Mouse (Mus musculus): ENCODE results near the gene Gm45711.
"Not testable (repeated sequence)": the region's sequence is repeated elsewhere in the genome, so short reads cannot be mapped to it uniquely, and the experiment has no call there.

Gene Gm45711

DNA sequence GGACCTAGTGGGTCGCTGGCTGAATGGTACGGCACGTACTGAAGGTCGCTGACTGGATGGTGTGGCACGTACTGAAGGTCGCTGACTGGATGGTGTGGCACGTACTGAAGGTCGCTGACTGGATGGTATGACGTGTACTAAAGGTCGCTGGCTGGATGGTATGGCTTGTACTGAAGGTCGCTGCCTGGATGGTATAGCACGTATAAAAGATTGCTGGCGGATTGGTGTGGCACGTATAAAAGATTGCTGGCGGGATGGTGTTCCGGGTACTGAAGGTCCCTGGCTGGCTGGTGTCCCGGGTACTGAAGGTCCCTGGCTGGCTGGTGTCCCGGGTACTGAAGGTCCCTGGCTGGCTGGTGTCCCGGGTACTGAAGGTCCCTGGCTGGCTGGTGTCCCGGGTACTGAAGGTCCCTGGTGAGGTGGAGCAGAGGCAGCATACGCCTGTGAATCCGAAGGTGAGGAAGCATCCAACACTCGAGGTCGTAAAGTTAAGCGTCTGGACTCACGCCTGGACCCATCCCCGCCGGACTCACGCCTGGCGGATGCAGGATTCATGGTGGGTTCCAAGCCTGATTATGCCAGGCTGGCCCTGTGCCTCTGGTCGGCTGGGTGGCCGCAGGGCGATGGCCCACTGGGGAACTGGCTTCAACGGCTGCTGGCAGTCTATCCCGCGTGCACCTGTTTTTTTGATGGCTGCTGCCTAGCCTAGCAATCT, at the start of gene Gm45711, which contains the start of gene Cmtm1:
TSS of gene Gm45711 (minus strand) at position 641 of the 715 bp plus-strand sequence.
TSS of gene Cmtm1 (minus strand) at position 705 of the 715 bp plus-strand sequence.
- not testable (repeated sequence) for DNase-seq (ENCODE audit: low spot score)

GRCm38 (mm10) chr8:104358637-104359036, 48.8 kb upstream of the Gm45711 start:
- peak; percentile 58 for DNase-seq (ENCODE audit: low spot score)

DNA sequence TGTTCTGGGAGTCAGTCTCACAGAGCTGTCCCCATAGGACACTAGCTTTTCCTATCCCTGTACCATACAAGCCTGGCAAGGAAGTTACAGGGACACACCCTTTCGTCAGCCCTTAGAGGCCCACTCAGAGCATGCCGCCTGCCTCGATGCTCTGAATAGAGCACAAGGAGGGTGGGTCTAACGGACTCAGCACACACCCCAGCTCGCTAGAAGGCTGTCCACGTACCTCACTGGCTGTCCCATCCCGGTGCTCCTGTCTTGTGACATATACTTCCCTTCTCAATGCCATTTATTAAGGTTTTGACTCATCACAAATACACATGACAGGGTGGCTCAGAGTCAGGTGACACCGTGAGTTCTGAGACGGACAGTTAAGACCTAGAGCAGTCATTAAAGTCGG, 44.6 kb upstream of the Gm45711 start:
- no peak for DNase-seq (ENCODE audit: low spot score)

DNA sequence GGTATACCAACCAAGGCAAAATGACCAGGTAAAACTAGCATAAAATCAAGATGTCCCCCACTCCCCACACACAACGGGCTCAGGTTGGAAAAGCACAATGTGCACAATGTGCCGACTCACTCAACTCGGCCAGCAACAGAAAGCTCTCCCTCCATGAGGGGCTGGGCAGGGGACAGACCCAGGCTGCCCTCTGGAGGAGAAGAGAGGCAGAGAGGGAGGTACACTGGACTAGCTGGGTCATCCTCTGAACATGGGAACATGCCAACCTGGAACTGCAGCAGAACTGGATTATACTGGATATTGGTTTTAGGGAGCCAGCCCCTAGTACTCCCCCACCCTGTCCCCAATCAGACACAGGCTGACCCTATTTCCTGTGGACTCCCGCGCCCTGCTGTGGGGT, 43.3 kb upstream of the Gm45711 start:
- DNase-seq (ENCODE audit: low spot score): no peak

GRCm38 (mm10) chr8:104350047-104350446, 40.2 kb upstream of the Gm45711 start:
- DNase-seq (ENCODE audit: low spot score): no peak

GRCm38 (mm10) chr8:104348971-104349370, 39.1 kb upstream of the Gm45711 start:
- DNase-seq (ENCODE audit: low spot score): no peak

DNA sequence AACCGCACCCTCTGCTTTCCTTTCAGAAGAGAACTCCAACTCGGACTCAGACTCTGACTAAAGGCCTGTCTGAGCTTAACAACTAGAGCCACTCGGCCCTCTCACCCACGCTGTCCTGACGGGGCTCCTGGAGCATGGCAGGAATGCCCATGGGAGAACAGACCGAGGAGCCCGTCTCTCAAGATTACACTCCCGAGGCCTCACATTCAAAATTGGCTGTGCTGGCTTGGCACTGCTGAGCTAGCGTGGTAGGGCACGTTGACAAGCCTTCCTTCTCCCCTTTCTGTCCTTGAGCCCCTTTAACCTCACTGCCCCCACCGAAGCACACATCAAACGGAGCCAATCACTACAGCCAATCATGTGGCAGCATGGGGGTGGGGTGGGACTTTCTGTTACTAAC, 36.8 kb upstream of the Gm45711 start:
- no peak for DNase-seq (ENCODE audit: low spot score)

GRCm38 (mm10) chr8:104344622-104345021, 34.7 kb upstream of the Gm45711 start:
- DNase-seq (ENCODE audit: low spot score): no peak

- peak; percentile 95 for DNase-seq (ENCODE audit: low spot score)
Measured at GRCm38 (mm10) chr8:104343957-104344356, 34.1 kb upstream of the Gm45711 start.

- DNase-seq (ENCODE audit: low spot score): no peak
Measured at GRCm38 (mm10) chr8:104342426-104342825, 32.5 kb upstream of the Gm45711 start.

DNA sequence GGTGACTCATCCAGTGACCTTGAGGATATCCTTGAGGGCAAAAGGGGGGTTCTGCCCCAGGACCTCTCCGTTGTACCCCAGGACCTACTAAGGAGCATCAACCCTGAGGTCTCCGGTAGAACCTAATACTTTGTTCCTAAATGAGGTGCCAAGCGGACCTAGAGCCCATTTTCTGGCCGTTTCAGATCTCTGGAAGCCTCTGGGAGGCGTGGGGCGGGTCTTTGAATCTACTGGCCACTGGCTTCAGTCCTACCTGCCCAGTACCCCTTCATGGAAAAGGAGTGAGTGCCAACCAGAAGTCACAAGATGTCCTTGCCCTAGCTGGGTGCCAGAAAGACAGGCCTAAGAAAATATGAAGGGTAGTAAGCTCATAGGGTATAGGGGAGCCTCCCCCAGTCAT, 31.8 kb upstream of the Gm45711 start:
- DNase-seq (ENCODE audit: low spot score): no peak

DNA sequence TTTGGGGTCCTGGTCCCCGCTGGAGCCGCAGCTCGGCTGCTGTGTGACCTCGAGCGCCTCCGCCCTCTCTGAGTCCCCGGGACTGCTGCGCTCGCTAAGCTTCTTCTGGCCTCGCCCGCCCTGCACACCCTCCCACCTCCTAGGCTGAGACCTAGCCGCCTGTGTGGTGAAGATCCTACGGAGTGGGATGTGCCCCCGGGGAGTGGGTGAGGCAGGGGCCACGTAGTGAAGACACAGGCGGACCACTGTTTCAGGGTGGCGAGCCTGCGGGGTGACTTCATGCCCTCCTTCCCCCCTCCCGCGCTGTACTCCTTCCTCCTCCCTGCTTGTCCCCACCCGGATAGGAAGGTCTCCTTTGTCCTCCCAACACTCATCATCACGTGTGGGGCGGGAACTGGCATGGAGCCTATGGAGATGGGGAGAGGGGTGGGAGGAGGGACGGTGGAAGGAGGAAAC, 31.3 kb upstream of the Gm45711 start:
- peak; percentile 71 for DNase-seq (ENCODE audit: low spot score)

DNA sequence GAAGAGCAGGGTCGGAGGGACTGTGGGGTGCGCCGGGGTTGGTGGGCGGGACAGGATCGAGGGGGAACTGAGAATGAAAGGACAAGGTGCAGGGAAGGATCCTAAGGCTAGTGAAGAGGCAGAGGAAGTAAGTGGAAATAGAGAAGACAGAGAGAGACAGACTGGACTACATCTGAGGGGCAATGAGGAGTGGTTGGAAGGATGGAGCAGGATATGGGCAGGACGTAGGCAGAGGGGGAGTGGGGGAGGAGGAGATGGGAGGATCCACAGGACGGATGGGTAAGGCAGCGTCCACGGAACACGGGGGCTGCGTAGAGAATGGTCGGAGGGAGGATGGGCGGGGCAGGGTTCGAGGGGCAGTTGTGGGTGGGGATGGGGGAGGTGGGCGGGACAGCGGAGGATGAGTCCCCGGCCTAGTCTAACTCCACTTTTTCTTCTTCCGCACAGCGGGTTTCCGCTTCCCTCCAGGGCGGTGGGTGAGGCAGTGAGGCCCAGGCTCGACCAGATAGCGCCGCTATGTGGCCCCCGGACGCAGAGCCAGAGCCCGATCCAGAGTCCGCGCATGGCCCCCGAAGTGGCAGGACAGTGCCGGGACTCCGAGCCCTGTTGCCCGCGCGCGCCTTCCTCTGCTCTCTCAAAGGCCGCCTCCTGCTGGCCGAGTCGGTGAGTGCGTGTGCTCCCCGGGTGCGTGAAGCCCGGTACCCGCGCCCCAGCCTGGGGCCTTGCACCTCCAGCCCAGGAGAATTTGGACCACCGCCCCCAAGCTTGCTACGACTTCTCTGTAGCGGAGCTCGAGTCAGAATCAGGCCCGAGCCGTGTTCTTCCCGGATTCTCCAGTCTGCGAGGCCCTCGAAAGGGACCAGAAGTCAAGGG, 30.6 kb upstream of the Gm45711 start:
- peak; percentile 81 for DNase-seq (ENCODE audit: low spot score)

- no peak for DNase-seq (ENCODE audit: low spot score)
Measured at GRCm38 (mm10) chr8:104339983-104340232, 30.0 kb upstream of the Gm45711 start.

DNA sequence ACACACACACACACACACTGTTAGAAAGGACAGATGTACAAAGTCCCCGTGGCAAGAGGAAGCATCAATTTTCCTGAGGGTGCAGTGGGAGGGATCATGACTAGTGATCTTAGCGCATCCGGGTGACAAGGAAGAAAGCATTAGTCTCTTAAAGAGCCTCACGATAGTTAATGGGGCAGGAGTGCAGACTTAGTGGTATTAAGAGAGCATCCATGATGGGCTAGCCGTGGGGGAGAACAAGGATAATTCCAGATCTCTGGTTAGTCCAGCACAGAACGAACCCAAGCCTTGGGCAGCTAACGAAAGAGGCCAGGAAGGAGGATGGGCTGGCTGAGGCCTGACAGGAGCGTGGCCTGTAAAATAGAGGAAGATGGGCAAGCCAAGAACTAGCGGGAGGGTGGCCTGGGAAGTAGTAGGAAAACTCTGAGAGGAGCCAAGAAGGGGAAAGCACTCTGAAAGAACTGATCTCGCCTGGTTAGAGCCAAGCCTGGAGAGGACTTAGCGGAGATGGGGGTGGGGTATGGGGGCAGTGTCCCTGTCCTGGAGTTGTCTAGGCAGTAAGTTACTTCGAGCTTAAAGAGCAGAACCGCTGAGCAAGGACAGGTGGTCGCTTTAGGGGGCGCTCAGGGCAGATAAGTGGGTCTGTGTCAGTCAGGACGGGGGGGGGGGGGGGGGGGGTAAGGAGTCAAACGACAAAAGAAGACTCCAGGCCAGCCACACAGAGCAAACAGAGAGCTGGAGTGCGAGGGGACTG, 29.5 kb upstream of the Gm45711 start, which contains the start of gene Cmtm3:
TSS of gene Cmtm3 (plus strand) at position 182 of the 754 bp plus-strand sequence.
- DNase-seq (ENCODE audit: low spot score): no peak

DNA sequence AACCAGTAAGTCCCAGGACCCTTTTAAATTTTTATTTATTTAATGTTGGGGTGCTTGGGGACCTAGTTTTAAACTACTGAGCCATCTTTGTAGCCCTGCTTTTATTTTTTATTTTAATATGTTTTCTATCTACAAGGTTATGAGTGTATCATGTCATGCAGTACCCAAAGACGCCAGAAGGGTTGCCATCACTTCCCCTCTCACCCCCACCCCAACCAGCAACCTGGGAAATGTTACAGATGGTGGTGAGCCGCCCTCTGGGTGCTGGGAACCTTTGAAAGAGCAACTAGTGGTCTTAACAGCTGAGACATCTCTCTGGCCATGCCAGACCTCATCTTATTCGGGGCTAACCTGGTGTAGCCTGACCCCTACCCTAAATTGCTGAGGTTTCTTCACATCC, 28.0 kb upstream of the Gm45711 start:
- DNase-seq (ENCODE audit: low spot score): no peak

- DNase-seq (ENCODE audit: low spot score): no peak
Measured at GRCm38 (mm10) chr8:104336806-104337205, 26.9 kb upstream of the Gm45711 start.

- no peak for DNase-seq (ENCODE audit: low spot score)
Measured at GRCm38 (mm10) chr8:104334196-104334595, 24.3 kb upstream of the Gm45711 start.

DNA sequence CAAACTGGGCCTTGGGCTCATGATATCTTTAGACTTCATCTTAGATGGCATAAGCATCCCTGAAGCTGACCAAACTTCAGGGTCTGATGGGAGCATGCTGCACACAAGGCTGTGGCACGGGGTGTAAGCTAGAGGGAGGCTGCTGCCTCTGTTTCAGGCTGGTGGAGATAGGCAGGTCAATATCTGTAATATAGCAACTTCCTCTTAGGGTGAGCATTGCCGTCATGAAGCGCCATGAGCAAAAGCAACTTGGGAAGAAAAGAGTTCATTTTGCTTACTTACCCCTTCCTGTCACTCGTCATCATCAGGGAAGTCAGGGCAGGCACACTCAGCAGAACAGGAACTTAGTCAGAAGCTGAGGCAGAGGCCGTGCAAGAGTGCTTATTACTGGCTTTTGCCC, 23.9 kb upstream of the Gm45711 start:
- DNase-seq (ENCODE audit: low spot score): no peak

- DNase-seq (ENCODE audit: low spot score): no peak
Measured at GRCm38 (mm10) chr8:104332665-104333631, 23.1 kb upstream of the Gm45711 start.

GRCm38 (mm10) chr8:104321930-104322329, 12.0 kb upstream of the Gm45711 start, which contains the start of gene Cmtm2b:
TSS of gene Cmtm2b (plus strand) at chr8:104322230.
- not testable (repeated sequence) for DNase-seq (ENCODE audit: low spot score)
